Mouse (Mus musculus) adrenal gland, adult 2 months (tissue): ENCODE measurements around the gene Tmem209. TPM values are rescaled to one million over a fixed set of nuclear protein-coding genes. Genes with fewer than 3 reads are reported as not detected.

ENCODE experiments used
- DNase-seq: peaks from one replicate; pipeline ENCODE4 v3.0.0; 2021
- long read RNA-seq: library from polyadenylated mRNA; stranded (forward); transcript quantifications from one replicate; pipeline ENCODE4 v2.0.0, GENCODE M21; 2021
- polyA plus RNA-seq: library from polyadenylated mRNA; depleted of rRNA; stranded (reverse); fragments of >200 nt; gene quantifications from 2 replicates; pipeline ENCODE4 v1.2.3, GENCODE M21; 2012; rRNA removed
- total RNA-seq, 2 experiments: library from RNA; stranded (reverse); gene quantifications; 2 replicates each; pipeline ENCODE4 v1.2.3; 2021

Gene Tmem209
- total RNA-seq (10 to 100 TPM; 24.2 to 28.0 TPM), polyA plus RNA-seq (32.8 and 43.3 TPM in 2 replicates)
- long read RNA-seq, transcript Tmem209-204 (15 exons, 3,485 nt): major isoform, 17 of 22 reads
- long read RNA-seq, partial matches to known transcripts: 1 of 22 reads
- long read RNA-seq, other reads (novel, unspliced or antisense): 4 of 22 reads

DNA sequence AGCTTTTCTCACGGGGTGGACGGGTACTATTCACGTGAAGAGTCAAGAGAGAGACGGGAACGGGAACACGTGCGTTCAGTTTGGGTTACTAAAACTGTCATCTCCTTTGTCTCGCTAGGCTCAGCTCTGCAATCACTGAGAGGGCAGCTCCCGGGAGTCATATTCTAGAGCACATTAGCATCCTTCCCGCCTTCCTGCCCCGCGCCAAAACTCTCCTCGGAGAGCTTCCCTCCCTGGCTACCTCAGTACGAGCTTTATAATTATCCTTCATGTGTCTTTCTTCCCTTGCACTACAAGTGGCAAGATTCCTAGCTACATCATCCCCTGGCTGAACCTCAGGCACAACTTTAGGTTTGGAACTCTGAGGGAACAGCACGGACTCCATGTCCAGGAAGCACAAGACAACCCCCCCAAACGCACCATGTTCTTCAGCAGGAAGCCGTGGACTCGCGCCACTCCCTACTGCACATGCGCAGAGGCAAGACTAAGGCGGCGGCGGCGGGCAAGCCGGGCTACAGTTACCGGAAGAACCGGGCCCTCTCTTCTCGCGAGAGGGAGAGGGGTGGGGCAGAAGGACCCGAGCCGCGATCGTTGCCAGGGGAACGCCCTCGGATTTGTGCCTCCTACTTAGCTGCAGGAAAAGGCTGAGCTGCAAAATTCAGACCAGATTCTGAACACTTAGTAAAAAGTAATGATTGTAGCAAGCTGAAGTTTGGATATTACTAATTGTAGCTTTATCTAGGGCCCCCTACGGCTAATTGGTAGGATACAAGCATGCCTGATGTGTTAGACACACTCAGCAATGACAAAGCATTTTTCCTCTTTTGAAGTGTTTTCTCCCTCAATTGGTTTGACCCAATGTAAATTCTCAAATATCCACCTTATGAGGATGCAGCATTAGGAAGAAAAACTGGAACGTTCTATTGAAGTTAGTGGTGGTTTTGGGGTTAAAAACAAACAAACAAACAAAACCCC, at the start of gene Tmem209, which contains the start of gene Ssmem1:
TSS of gene Tmem209 (minus strand) at position 519 of the 975 bp plus-strand sequence.
TSS of gene Ssmem1 (plus strand) at position 585 of the 975 bp plus-strand sequence.
- peak; percentile 99 for DNase-seq

DNA sequence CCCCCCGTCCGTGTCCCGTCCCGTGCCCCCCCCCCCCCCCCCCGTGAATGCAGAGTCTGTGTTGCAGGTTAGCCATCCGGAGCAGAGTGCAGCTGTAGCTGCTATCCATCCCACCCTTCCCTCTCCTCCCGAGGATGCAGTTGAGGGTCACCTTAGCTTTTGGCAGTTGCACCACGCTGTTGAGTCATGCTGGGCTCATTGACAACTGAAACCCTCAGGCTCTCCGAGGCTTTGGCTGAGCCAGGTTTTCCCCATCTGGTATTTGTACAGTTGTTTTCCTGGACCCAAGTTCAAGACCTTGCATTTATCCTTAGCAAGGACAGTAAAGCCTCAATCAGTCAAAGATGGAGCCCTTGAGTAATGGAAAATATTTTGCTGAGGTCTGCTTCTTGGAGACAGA, 46.5 kb upstream of the Tmem209 start:
- peak; percentile 86 for DNase-seq

DNA sequence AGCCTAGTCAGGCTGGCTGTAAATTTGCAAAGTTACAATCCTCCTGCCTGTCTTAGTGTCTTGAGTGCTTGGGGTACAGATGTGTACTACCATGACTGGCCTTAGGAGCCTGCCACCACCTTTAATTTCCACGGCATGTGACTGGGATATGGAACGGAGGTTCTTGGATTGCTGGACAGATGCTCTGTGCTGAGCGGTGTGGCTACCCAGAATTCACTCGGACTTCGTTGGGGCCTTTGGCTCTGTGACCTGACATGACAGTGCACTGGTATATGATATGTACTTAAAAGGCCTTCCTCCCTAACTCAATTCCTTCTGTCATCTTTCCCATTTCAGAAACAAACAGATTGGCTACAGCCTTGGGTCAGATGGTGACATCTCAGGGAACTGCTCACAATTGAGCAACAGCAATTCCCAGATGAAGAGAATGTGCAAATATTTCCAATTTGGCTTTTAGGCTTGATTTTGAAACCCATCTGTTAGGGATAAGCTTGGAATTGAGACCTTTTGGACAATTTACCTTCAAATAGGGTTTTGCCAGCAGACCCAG, 45.1 kb upstream of the Tmem209 start:
- no peak for DNase-seq

DNA sequence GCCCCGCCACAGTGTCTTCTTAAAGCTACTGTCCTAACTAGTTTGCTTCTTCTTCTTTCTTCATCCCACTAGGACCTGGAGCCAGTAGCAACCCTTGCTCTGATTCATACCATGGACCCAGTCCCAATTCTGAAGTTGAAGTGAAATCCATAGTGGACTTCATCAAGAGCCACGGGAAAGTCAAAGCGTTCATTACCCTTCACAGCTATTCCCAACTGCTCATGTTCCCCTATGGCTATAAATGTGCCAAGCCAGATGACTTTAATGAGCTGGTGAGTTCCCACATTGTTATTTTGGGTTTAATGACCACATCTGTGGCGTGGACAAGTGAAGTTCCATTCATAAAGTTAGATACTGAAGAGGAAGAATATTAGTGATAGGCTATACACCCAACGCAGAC, 44.5 kb upstream of the Tmem209 start:
- no peak for DNase-seq

DNA sequence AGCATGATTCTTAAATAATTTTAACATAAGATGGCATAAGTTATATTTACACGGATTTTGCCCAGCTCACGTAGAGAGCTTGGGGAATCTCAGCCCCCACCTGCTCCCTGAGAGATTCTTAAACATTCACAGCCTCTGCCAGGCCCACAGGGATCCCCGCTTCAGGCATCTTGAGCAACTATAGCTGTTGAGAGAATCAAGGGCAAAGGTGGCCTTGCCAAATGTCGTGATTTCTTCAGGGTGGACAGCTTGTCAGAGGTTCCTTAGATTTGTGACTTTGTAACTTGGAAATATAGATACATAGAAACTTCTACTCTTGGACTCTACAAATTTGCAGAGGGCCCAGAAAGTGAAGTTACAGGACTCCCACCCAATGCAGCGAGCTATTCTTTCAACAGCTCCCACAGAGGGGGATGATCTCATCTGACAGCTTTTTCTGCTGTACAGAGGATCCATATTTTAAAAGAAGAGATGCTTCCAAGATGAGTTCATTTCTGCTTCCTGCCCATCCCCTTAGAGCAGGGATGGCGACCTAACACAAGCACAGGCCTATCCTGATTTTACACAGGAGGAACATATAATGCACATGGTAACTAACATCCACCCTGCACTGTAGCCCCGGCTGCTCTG, 43.9 kb upstream of the Tmem209 start:
- DNase-seq: peak; percentile 41

DNA sequence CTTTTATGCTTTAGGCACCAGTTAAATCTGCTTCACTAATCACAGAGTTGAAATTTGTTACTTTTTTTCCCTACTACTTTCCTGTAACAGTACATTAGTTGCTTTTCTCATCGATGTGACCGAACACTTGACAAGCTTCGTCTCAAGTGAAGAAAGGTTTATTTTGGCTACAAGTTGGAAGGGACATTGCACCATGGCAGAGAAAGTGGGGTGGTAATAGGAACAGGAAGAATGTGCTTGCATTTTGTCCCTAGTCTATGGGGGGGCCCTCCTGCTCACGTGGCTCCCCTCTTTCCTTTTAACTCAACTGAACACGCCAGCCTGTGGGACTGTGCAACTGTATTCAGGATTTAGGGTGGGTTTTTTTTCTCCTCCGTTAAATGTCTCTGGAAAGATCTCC, 43.0 kb upstream of the Tmem209 start:
- DNase-seq: no peak

DNA sequence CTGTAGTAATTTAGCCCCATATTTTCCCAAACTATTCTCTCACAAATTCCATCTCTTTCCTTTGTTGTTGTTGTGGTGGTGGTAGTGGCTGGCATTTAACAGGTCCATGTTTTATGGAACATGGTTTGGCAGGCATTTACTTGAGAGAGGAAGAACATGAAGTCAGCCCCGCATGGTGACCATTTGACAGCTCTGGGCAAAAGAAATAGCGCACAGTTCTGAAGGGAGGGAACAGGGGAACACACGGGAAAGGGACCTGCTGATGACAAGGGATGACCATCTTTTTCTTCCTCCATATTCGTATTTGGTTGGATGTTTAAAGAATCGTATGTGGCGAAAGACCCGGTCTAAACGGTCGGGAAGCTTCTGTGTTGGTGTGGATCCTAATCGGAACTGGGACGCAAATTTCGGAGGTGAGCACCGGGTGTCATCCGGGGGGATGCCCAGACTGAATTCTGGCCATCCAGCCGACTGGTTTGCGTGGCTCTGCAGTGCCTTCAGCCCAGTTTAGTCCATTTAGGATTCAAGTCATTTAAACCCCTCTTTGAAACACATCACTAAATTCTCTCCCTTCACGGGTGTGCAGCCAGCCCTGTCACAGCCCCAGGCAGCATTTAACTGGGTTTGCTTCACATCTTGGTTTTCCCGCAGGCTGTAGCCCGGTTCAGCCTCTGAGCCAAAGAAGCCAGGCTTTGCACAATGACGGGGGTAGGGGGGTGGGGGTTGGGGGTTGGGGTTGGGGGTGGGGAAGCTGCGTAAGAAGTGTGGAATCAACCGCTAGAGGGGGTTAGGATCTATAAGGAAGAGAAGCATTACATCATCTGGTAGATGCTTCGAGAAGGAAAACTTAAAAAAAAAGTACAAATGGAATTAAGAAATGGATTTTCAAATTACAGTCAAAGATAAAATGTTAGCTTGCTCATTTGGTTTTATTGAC, 42.3 kb upstream of the Tmem209 start:
- no peak for DNase-seq

DNA sequence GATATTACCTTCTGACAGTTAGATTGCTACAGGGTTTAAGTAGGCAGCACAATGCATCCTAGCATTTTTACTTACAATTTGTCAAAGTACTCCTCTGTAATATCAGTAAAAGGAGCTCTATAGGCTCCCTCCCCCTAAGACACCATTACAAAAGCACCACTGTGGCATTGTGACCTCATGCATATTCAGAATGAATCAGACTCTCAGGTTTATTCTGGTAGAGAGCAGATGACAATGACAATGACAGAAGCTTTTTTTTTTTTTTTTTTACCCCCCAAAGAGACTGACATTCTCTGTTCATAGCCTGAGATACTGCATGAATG, 41.6 kb upstream of the Tmem209 start:
- no peak for DNase-seq

DNA sequence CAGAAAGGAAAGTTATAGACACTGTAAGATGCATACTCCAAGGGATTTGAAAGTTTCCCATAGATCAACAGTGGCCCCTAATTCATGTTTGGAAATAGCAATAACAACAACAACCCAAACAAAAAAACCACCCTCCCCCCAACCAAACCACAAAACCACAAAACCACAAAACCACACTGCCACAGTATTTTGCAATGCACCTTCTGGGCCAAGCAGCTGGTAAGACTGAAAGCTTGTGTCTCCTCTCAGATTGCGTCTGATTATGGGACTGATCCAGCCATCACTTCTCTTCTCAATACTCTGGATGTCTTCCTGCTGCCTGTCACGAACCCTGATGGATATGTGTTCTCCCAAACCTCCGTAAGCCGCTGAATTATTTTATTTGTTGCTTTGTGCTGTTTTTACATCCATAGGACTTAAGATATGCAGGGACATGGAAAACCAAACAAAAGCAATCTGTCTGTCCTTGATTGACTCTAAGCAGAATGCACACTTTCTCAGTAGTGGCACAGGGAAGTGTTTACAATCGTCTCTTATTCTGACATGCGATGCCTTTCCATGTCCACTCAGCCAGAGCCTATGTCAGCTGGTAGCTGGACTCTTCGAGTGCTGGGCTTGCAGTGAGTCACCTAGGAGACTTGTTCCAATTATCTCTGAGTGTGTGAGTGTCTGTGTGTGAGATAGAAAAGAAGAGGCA, 41.1 kb upstream of the Tmem209 start:
- no peak for DNase-seq

DNA sequence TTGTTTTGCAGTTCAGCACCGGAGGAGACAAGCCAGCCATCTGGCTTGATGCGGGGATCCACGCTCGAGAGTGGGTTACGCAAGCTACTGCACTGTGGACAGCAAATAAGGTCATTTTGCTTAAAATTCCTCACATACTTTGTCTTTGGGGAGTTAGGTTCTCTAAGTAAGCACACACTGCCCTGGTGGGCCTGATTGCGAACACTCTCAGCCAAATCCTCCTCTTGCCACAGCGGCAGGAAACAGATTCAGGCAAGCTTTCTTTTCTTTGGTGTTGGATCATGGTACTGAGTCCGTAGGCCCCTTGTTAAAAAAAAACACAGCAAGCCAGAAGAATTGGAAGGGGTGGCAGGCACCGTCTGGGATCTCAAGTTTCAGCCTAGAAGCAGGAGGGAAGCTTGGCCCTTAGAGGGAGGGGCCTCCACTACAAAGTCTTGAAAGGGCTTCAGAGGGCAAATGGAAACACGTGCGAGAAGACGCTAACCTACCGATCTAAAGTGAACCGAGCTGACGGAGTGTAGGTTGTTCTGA, 39.7 kb upstream of the Tmem209 start:
- DNase-seq: no peak

DNA sequence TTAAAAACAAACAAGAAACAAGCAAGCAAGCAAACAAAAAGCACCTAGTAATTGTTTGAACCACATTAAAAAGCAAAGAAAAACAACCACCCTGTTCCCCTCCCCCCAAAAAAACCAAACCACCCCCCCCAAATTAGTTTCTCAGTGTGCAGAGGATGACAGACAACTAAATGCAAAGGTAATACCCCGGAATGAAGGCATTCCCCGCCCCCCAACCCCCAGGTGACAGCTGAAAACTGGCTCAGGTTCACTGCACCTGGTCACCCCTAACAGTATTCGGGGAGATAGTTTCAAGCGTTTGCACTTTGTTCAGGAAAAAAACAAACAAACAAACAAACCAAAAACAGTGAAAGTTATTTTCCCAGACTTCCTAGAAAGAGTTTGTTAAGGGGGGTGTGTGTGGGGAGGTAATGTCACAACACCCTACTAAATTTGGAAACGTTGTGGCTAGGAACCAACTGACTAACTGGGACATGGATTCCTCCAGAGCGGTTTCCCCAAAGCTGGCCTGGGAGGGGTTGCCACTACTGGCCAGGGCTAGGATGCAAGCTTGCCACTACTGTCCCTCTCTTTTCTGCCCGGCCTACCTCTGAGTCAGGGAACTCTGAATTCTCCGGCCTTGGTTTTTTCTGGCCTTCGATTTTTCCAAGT, 38.2 kb upstream of the Tmem209 start:
- peak; percentile 77 for DNase-seq

DNA sequence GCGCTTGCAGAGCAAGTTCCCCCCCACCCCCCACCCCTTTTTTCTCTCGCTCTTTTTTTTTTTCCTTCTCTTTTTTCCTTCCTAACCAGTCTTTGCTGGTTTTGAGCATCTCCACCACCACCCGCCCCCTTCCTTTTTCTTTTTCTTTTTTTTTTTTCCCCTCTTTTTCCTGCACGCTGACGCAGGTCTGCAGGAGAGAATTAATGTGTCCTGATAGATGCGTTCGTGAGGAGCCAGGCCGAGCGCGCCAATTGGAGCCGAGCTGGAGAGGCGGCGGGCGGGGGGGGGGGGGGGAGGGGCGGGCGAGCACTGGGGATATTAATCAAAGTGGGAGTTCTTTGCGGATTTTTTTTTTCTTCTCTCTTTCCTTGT, 37.7 kb upstream of the Tmem209 start:
- DNase-seq: peak; percentile 51

DNA sequence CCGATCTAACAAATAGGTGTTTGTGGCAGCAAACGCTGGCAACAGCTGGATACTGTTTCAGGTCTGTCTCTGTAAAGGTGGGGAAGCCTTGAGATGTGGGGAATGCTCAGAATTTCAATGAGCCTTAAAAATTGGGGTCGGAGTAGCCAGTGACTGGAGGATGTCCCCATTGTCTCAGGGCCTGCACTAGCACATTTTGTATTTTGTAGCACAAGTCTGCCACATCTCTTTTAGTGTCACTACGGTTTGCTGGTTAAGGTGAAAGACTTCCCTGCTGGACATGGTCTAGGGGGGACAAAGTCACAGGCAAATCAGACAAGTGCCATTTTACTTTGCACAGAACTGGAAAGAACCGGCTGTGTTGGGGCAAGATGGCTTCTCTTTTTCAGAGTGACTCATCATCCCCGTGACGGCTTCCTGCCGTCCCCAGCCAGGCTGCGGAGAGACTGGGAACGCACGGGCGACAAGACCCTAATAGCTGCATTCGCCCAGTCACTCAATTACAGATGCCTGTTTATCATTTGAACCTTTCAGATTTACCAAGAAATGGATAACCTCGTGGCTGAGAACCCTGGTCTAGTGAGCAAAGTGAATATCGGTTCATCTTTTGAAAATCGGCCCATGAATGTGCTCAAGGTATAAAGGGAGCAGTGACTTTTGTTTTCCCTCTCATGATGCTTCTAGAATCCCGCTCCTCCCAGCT, 37.1 kb upstream of the Tmem209 start:
- peak; percentile 56 for DNase-seq

DNA sequence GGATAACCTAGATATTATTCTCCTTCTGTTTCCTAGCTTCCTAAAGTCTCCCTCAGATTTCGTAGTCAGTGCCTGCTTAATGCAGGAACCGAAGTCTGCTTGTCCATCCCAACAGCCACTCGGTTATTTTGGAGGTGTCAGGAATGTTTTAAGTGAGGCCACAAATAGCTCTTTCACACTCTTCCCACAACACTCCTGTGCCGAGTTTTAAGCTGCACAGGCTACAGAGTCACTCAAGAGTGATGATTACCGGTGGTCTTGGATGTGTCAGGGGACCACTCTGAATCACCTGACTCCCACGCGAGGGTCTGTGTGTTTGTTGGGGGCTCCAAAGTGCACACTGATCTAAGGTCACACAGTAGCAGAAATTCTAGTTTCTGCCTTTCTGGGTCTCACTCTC, 36.1 kb upstream of the Tmem209 start:
- DNase-seq: no peak

DNA sequence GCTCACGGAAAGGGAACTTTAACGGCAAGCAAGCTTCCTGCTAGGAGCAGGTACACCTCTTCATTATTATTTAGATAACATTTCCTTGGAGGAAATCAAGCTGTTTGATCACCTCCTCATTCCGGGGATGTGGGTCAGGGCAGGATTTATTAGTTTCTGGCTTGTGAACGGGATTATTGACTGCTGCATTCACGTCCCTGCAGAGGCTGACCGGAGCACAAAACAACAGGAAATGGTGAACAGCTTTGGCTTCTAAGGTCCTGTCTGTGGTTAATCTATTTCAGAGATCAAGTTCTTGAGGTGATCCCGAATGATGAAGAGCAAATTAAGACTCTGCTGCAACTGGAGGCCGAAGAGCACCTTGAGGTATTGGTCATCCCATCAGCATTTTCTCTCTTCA, 34.3 kb upstream of the Tmem209 start:
- DNase-seq: no peak

DNA sequence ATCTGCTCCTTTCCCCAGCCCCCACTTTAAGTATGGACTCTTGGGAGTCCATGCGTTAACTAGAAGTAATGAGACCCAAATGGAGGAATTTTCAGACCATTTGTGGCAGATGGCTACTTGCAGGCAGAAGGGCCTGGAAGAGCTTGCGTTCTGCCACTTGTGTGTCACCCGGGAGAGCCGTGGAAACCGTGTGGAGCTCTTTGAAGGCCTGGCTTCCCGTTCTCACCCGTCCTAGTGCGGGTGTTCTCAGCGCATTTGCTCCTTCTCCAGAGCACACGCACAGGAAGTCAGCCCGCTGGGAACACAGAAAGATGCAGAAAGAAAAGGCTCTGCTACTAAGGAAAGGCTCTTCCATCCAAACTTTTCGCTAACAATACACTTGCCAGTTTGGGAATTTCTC, 33.5 kb upstream of the Tmem209 start:
- no peak for DNase-seq

DNA sequence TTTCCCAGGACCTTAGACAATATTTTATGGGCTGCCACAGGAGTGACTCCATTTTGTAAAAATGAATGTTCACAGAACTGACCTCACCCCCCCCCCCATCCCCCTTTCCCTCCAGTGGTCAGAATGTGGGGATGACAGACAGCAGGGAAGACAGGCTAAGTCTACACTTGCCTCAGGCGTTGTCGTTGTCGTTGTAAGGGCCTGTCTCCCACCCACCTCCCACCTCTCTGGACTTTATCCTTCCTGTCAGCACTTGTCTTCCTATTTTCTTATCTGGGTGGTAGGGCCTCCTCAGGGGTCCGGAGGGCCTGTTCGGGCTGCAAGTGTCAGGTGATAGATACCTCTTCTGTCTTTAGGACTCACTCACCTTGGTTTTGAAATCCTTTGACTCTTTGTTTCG, 32.7 kb upstream of the Tmem209 start:
- DNase-seq: no peak

DNA sequence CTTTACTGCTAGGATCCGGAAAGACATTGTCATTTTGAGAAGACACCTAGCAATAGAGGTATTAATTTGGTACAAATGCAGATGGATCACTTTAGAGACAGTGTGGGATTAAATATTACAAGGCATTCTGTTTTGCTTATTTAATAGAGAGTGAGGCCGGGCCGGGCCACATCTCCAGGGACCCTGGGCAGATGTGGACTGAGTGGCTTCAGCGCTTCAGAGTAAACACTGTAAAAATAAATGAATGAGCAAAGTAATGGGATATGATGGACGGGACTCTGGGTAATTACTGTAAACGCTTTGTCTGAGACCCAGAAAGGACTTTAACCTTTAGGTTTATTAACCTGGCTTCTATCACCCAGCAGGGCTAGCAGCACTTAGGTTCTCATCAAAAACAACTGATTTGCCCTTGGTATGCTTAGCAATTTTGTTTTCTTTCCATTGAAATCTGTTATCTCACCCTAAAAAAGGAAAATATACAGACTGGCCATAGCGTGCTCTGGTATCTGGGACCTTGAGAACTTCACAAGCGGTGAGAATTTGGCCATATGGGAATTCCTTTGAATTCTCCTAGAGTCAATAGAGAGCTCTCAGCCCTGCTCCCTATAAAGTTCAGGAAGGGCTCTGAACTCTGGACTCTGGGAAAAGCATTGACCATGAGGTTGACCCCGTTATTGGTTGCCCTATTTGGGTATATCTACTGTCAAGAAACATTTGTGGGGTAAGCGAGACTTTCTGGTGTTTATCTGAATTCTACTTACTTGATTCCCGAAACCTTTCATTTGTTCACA, 31.6 kb upstream of the Tmem209 start, which contains the start of gene Cpa2:
TSS of gene Cpa2 (plus strand) at position 574 of the 791 bp plus-strand sequence.
- DNase-seq: no peak

DNA sequence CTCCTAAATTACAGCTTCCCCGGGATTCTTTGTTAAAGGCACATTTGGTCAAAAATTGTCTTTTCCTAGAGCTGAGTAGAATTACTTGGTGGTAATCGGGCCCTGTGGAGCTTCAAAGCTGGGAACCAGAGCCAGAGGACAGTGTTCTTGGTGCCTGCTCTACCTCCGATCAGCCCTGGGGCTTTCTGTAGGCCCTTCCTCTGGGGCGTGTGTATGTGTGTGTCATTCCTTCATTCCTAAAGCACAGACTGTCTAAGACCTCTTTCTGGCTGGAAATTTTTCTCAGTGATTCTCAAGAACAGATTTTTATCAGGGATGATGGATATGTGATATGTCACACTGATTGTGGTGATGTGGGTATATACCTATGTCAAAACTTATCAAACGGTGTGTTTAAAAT, 29.2 kb upstream of the Tmem209 start:
- DNase-seq: no peak
